Mouse (Mus musculus): Measurements from ENCODE around the gene Zc2hc1c. TPM values are rescaled to one million over a fixed set of nuclear protein-coding genes. Genes with fewer than 3 reads are reported as not detected.

The Zc2hc1c gene
- total RNA-seq, 2 experiments from 2014 or later, result not detected

GRCm38 (mm10) chr12:85308651-85309050, 20.3 kb downstream of the Zc2hc1c start:
- ATAC-seq (replicated peaks; ENCODE audit: low FRiP score, low TSS enrichment, poor library complexity, severe bottlenecking), result no peak

GRCm38 (mm10) chr12:85330153-85330552, 41.8 kb downstream of the Zc2hc1c start:
- ATAC-seq (replicated peaks; ENCODE audit: low FRiP score, low TSS enrichment, poor library complexity, severe bottlenecking), result no peak

- peak; percentile 40; the same call in 1 of the 2 replicates for ATAC-seq (replicated peaks; ENCODE audit: low FRiP score, low TSS enrichment, poor library complexity, severe bottlenecking)
Observed at GRCm38 (mm10) chr12:85337567-85338311, 49.3 kb downstream of the Zc2hc1c start.

GRCm38 (mm10) chr12:85338815-85339214, 50.4 kb downstream of the Zc2hc1c start:
- peak; percentile 36 for ATAC-seq (replicated peaks; ENCODE audit: low FRiP score, low TSS enrichment, poor library complexity, severe bottlenecking)

- peak; percentile 80 for ATAC-seq (replicated peaks; ENCODE audit: low FRiP score, low TSS enrichment, poor library complexity, severe bottlenecking)
Observed at GRCm38 (mm10) chr12:85339243-85339729, 50.9 kb downstream of the Zc2hc1c start, which contains the start of gene Nek9. TSS of gene Nek9 (minus strand) at chr12:85339362.

- ATAC-seq (replicated peaks; ENCODE audit: low FRiP score, low TSS enrichment, poor library complexity, severe bottlenecking), result peak; percentile 51
Observed at GRCm38 (mm10) chr12:85339947-85340346, 51.6 kb downstream of the Zc2hc1c start.

- ATAC-seq (replicated peaks; ENCODE audit: low FRiP score, low TSS enrichment, poor library complexity, severe bottlenecking), result no peak
Observed at GRCm38 (mm10) chr12:85341131-85341530, 52.7 kb downstream of the Zc2hc1c start.

GRCm38 (mm10) chr12:85342310-85342709, 53.9 kb downstream of the Zc2hc1c start:
- no peak for ATAC-seq (replicated peaks; ENCODE audit: low FRiP score, low TSS enrichment, poor library complexity, severe bottlenecking)

GRCm38 (mm10) chr12:85344252-85344651, 55.9 kb downstream of the Zc2hc1c start:
- no peak for ATAC-seq (replicated peaks; ENCODE audit: low FRiP score, low TSS enrichment, poor library complexity, severe bottlenecking)

GRCm38 (mm10) chr12:85345559-85345958, 57.2 kb downstream of the Zc2hc1c start:
- ATAC-seq (replicated peaks; ENCODE audit: low FRiP score, low TSS enrichment, poor library complexity, severe bottlenecking), result no peak

- peak; percentile 54; the same call in 1 of the 2 replicates for ATAC-seq (replicated peaks; ENCODE audit: low FRiP score, low TSS enrichment, poor library complexity, severe bottlenecking)
Observed at GRCm38 (mm10) chr12:85346374-85346773, 58.0 kb downstream of the Zc2hc1c start.

- no peak for ATAC-seq (replicated peaks; ENCODE audit: low FRiP score, low TSS enrichment, poor library complexity, severe bottlenecking)
Observed at GRCm38 (mm10) chr12:85347196-85347595, 58.8 kb downstream of the Zc2hc1c start.

GRCm38 (mm10) chr12:85348338-85348737, 59.9 kb downstream of the Zc2hc1c start:
- ATAC-seq (replicated peaks; ENCODE audit: low FRiP score, low TSS enrichment, poor library complexity, severe bottlenecking), result no peak

Other genes starting within 250 kb of the Zc2hc1c start
- 2.5 and 11.8 TPM in 2 replicates for gene Prox2, start 177.8 kb upstream of the Zc2hc1c start, total RNA-seq (2014; fragmentation: Nextera tagmentation)
- gene Prox2, start 177.8 kb upstream of the Zc2hc1c start, total RNA-seq (2017), result 4.3 and 8.3 TPM in 2 replicates
- gene Dlst, start 177.8 kb upstream of the Zc2hc1c start, total RNA-seq (2014; fragmentation: Nextera tagmentation), result 216 and 227 TPM in 2 replicates
- gene Dlst, start 177.8 kb upstream of the Zc2hc1c start, total RNA-seq (2017), result 230 and 281 TPM in 2 replicates
- gene Rps6kl1, start 137.3 kb upstream of the Zc2hc1c start, total RNA-seq (2014; fragmentation: Nextera tagmentation), result 0.35 TPM in 1 of 2 replicates, not detected in the other
- not detected in 2 replicates for gene Rps6kl1, start 137.3 kb upstream of the Zc2hc1c start, total RNA-seq (2017)
- gene Pgf, start 110.8 kb upstream of the Zc2hc1c start, total RNA-seq (2014; fragmentation: Nextera tagmentation), result not detected in 2 replicates
- gene Pgf, start 110.8 kb upstream of the Zc2hc1c start, total RNA-seq (2017), result not detected in 2 replicates
- gene Eif2b2, start 69.1 kb upstream of the Zc2hc1c start, total RNA-seq (2014; fragmentation: Nextera tagmentation), result 95.6 and 101 TPM in 2 replicates
- gene Eif2b2, start 69.1 kb upstream of the Zc2hc1c start, total RNA-seq (2017), result 64.2 and 72.2 TPM in 2 replicates
- 11.1 and 13.9 TPM in 2 replicates for gene Mlh3, start 18.0 kb upstream of the Zc2hc1c start, total RNA-seq (2014; fragmentation: Nextera tagmentation)
- 6.8 and 12.3 TPM in 2 replicates for gene Mlh3, start 18.0 kb upstream of the Zc2hc1c start, total RNA-seq (2017)
- gene Acyp1, start 153 bp upstream of the Zc2hc1c start, total RNA-seq (2014; fragmentation: Nextera tagmentation), result 92.9 and 101 TPM in 2 replicates
- gene Acyp1, start 153 bp upstream of the Zc2hc1c start, total RNA-seq (2017), result 33.1 and 110 TPM in 2 replicates
- gene Nek9, start 50.8 kb downstream of the Zc2hc1c start, total RNA-seq (2014; fragmentation: Nextera tagmentation), result 23.8 and 29.5 TPM in 2 replicates
- 21.9 and 23.5 TPM in 2 replicates for gene Nek9, start 50.8 kb downstream of the Zc2hc1c start, total RNA-seq (2017)
- 129 and 143 TPM in 2 replicates for gene Tmed10, start 86.3 kb downstream of the Zc2hc1c start, total RNA-seq (2014; fragmentation: Nextera tagmentation)
- 64.2 and 68.4 TPM in 2 replicates for gene Tmed10, start 86.3 kb downstream of the Zc2hc1c start, total RNA-seq (2017)
- 2.8 and 16.5 TPM in 2 replicates for gene Fos, start 185.3 kb downstream of the Zc2hc1c start, total RNA-seq (2014; fragmentation: Nextera tagmentation)
- 257 and 293 TPM in 2 replicates for gene Fos, start 185.3 kb downstream of the Zc2hc1c start, total RNA-seq (2017)

Data from megakaryocyte-erythroid progenitor cell, adult 5-6 weeks (primary cell).